Mouse (Mus musculus) hindbrain, embryonic 15.5 days (tissue): Measurements from ENCODE around the gene Smtnl2. TPM values are rescaled to one million over a fixed set of nuclear protein-coding genes. Genes with fewer than 3 reads are reported as not detected.

Experiments used
- ATAC-seq: fragments of 200-750 bp; cut with Nextera tagmentation; 2 replicates; pipeline ENCODE4 v1.8.0; 2017; ENCODE audit warnings: low read depth, moderate number of reproducible peaks, moderate TSS enrichment; ENCODE audit not compliant: low FRiP score
- H3K27ac ChIP-seq: fragments of 300-500 bp; sonication (generic); replicated peaks from 2 replicates; pipeline ENCODE4 v1.5.1; 2015; ENCODE audit warnings: mild to moderate bottlenecking, inconsistent platforms
- H3K27me3 ChIP-seq: fragments of 300-500 bp; sonication (generic); 2 replicates; pipeline ENCODE4 v1.6.1; 2015; ENCODE audit warnings: control low read depth, inconsistent platforms
- H3K36me3 ChIP-seq: fragments of 300-500 bp; sonication (generic); 2 replicates; pipeline ENCODE4 v1.6.1; 2015; ENCODE audit warnings: control low read depth, inconsistent platforms
- H3K4me1 ChIP-seq: fragments of 300-500 bp; sonication (generic); replicated peaks from 2 replicates; pipeline ENCODE4 v1.6.1; 2015; ENCODE audit warnings: control low read depth, inconsistent platforms
- H3K4me2 ChIP-seq: fragments of 300-500 bp; sonication (generic); 2 replicates; pipeline ENCODE4 v1.6.1; 2015; ENCODE audit warnings: moderate library complexity, mild to moderate bottlenecking, inconsistent platforms
- H3K4me3 ChIP-seq: fragments of 300-500 bp; sonication (generic); 2 replicates; pipeline ENCODE4 v1.5.1; 2015; ENCODE audit warnings: mild to moderate bottlenecking, inconsistent platforms
- H3K9ac ChIP-seq: fragments of 300-500 bp; sonication (generic); 2 replicates; pipeline ENCODE4 v1.6.1; 2015; ENCODE audit warnings: inconsistent platforms
- H3K9me3 ChIP-seq: fragments of 300-500 bp; sonication (generic); 2 replicates; pipeline ENCODE4 v1.6.1; 2016; ENCODE audit warnings: control low read depth, inconsistent platforms
- WGBS: fragments of 180-500 bp; shearing (Covaris S2); methylation state at CpG from one replicate; pipeline ENCODE4 v1.1.7; 2015; 5-methylcytosine and 5-hydroxymethylcytosine counted together
- polyA plus RNA-seq: library from polyadenylated mRNA; unstranded; fragments of >200 nt; fragmentation: Nextera tagmentation; extraction: Ambion mirVana; gene quantifications from 2 replicates; pipeline ENCODE4 v1.2.1, GENCODE M21; 2015

Smtnl2 gene
- polyA plus RNA-seq, 1 experiment from 2014 or later = 9.9 TPM

DNA sequence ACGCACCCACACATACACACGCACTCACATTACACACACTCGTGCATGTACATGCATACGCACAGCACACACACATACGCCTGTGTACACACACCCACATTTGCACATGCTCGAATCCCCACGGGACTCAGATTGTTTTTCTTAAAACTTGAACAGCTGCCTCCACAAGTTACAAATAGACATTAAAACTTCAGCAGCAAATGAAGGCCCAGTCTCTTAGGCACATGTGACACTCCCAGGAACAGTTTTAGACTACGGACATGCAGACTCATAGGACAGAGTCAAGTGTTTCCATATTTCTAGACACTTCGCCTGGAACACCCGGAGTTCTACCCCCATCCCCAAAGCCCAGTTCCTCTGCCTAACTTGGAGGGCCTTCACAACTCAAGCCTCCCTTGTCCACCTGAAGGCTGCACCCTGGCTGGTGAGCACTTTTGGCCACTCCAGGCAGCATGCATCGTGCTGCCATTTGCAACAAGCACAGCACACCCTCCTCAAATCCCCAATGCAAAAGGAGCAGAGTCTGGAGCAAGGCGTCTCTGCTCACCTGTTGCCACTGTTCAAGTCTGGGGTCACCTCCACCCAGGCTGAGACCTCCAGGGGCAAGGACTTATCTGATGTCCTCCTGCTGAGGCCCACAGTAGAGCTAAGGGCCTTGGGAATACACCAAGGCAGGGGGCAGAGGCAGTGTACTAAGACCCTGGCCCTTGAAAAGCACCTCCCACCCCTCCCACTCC is 1.7 kb downstream of the Smtnl2 start:
- no peaks in the 10 kb centered on the region for H3K36me3 ChIP-seq
- no peaks in the 10 kb centered on the region for H3K9me3 ChIP-seq
- 80% methylated on average over 12 of the region's 12 CpGs for WGBS
- H3K9ac ChIP-seq = no peak overlapping the region
- no peak for ATAC-seq
- H3K27ac ChIP-seq = no peak overlapping the region
- no peak overlapping the region for H3K4me2 ChIP-seq
- no peak overlapping the region for H3K4me3 ChIP-seq
- H3K4me1 ChIP-seq = peaks cover 16% of the 10 kb centered on the region
- H3K27me3 ChIP-seq = peaks cover 16% of the 10 kb centered on the region; the same call in 1 of the 2 replicates

DNA sequence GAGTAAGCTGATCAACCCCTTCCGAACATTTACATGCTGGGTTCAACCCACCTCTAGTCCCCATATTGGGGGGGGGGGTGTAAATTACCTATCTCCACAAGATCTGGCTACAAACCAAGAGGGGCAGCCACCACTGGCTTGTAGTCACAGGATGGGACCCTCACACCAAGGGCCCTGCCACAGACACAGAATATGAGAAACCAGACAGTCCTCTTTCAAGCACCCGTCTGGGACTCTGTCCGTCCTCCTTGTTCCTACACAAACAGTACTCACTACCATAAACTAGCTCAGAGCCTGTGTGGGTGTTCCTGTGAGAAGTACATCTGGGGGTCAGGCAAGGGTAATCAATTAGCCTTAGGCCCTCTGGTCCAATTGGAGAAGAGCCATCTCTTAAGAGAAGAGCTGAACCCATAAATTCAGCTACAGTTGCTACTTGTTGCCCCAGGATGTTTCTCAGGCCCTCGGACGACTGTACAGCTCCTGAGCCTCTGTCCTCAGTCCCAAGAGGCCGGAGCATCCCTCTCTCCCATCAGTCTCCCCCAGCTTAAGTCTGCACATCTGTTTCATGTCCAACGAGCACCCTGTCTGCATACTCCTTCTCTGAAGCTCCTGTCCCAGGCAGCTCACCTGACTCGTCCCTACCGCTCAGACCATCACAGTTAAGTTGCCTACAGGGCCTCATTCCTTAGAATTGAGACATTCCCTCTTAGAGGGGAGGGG is 2.9 kb downstream of the Smtnl2 start:
- H3K27me3 ChIP-seq = peaks cover 12% of the 10 kb centered on the region; the same call in 1 of the 2 replicates
- no peak for ATAC-seq
- no peak overlapping the region for H3K27ac ChIP-seq
- H3K9ac ChIP-seq = no peak overlapping the region
- peaks cover 16% of the 10 kb centered on the region for H3K4me1 ChIP-seq
- no peaks in the 10 kb centered on the region for H3K9me3 ChIP-seq
- no peak overlapping the region for H3K4me3 ChIP-seq
- H3K36me3 ChIP-seq = no peaks in the 10 kb centered on the region
- H3K4me2 ChIP-seq = no peak overlapping the region
- WGBS = 59% methylated on average over 9 of the region's 9 CpGs

DNA sequence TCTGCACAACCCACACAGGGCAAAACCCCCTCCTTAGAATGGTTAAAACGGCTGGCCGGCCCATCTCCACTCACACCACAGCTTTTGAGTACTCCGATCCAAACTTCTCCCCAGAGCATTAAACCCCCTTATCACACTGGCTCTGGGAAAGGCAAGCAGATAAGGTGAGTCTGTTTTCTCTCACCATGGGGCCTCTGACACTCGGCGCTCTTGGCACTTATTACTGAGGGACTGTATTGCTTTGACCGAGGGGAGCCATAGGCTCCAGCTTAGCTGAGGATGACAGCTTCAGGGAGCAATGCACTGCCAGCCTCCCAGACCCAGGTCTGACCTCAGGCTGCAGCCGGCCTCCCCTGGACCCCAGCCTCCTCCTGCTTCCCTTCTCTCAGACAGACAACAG is 3.9 kb downstream of the Smtnl2 start:
- H3K4me3 ChIP-seq = no peak overlapping the region
- no peaks in the 10 kb centered on the region for H3K9me3 ChIP-seq
- peaks cover 16% of the 10 kb centered on the region for H3K4me1 ChIP-seq
- WGBS = 22% methylated on average over 7 of the region's 7 CpGs
- no peak overlapping the region for H3K4me2 ChIP-seq
- H3K27ac ChIP-seq = no peak overlapping the region
- H3K9ac ChIP-seq = no peak overlapping the region
- H3K27me3 ChIP-seq = peaks cover 3% of the 10 kb centered on the region; the same call in 1 of the 2 replicates
- no peaks in the 10 kb centered on the region for H3K36me3 ChIP-seq
- ATAC-seq = no peak

DNA sequence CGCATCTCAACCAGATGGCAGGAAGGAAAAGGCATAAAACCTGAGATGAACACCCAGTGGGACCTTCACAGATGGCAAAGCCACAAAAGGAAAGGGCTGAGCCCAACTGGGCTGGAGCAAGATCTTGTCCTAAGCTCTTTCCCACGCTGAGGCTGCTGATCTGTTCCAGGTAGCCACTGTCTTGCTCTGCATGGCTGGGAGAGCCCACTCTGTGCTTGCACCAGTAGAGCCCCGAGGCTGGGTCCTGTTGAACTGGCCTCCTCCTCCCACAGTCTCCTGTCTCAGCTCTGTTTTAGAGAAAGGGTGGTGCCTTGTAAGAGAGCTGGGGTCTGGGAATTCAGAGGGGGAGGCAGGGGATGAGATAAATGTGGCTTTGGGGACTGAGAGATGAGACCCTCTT is 4.4 kb downstream of the Smtnl2 start:
- no peak for ATAC-seq
- Histone ChIP-seq H3K9ac (no peak overlapping the region), H3K4me1 (peaks cover 16% of the 10 kb centered on the region), H3K9me3 (no peaks in the 10 kb centered on the region), H3K4me2 (no peak overlapping the region), H3K4me3 (no peak overlapping the region), H3K27me3 (no peaks in the 10 kb centered on the region), H3K36me3 (no peaks in the 10 kb centered on the region), H3K27ac (no peak overlapping the region)
- WGBS = 17% methylated on average over 3 of the region's 3 CpGs

DNA sequence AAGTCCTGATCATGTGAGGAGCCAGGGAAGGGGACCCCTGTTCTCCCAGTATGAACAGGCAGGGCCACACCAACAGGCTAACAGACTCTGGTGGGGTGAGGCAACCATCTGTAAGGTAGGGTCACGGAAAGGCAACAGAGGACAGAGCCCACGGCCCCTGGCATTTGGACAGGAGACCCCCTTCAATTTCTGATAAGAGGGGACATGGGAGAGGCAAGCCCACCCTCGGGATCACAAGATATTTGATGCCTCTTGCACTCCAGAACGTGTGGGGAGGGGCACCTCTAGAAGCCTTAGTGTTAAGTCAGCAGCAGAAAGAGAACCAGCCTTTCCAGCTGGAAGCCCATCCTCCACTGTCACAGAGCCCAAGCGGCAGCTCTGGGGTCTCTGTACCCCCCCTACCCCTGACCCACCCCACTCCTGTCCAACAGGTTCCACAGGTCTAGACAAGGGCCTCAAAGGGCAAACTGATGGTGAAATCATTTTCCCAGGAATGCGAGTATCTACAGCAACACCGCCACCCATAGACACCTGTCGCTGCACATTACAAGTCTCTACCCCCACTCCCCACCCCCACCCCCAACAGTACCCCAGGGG is 5.3 kb downstream of the Smtnl2 start:
- Histone ChIP-seq H3K36me3 (no peaks in the 10 kb centered on the region), H3K4me1 (peaks cover 8% of the 10 kb centered on the region; the same call in 1 of the 2 replicates), H3K4me3 (no peak overlapping the region), H3K4me2 (no peak overlapping the region), H3K27ac (no peak overlapping the region), H3K27me3 (no peaks in the 10 kb centered on the region), H3K9me3 (no peaks in the 10 kb centered on the region), H3K9ac (no peak overlapping the region)
- WGBS = 62% methylated on average over 8 of the region's 8 CpGs
- ATAC-seq = no peak

DNA sequence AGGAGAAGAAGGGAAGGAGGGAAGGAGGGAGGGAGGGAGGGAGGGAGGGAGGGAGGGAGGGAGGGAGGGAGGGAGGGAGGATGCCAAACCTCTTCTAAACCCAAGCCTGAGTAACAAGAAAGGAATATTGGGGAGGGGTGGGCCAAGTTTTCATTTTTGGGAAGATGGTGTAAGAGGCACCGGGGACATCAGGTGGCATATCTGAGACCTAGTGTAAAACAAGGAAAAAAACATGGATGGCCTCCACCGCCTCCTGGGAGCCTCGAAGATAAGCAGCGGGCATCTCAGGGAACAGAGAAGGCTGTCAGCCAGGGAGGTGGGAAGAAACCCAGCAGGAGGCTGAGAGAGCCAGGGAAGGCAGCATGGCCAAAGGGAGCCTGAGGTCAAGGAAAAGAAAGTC is 6.0 kb downstream of the Smtnl2 start:
- WGBS = 67% methylated on average over 4 of the region's 4 CpGs
- H3K36me3 ChIP-seq = no peaks in the 10 kb centered on the region
- ATAC-seq = no peak
- no peak overlapping the region for H3K27ac ChIP-seq
- H3K9me3 ChIP-seq = no peaks in the 10 kb centered on the region
- H3K9ac ChIP-seq = no peak overlapping the region
- H3K27me3 ChIP-seq = no peaks in the 10 kb centered on the region
- H3K4me1 ChIP-seq = peaks cover 2% of the 10 kb centered on the region; the same call in 1 of the 2 replicates
- H3K4me2 ChIP-seq = no peak overlapping the region
- no peak overlapping the region for H3K4me3 ChIP-seq

DNA sequence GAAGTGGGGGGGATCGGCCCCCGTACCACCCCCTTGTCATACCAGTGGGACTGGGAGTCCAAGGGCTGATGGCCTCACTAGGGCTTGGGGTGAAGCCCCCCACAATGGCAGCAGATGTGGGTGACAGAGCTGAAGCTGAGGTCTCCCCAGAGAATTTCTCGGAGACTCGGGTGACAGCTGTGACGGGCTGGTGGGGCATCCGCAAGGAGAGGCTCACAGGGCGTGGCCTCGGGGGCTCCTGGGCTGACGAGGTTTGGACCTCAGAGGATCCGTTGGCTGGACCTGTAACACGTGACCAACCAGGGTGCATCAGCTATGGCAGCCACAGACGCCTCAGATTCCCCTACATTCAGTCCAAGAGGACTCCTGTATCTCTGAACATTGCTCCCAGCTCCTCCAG is 8.5 kb downstream of the Smtnl2 start:
- no peak overlapping the region for H3K4me3 ChIP-seq
- H3K4me1 ChIP-seq = no peaks in the 10 kb centered on the region
- no peak overlapping the region for H3K9ac ChIP-seq
- no peak overlapping the region for H3K27ac ChIP-seq
- no peak overlapping the region for H3K4me2 ChIP-seq
- H3K36me3 ChIP-seq = no peaks in the 10 kb centered on the region
- no peak for ATAC-seq
- no peaks in the 10 kb centered on the region for H3K9me3 ChIP-seq
- 90% methylated on average over 12 of the region's 12 CpGs for WGBS
- no peaks in the 10 kb centered on the region for H3K27me3 ChIP-seq

DNA sequence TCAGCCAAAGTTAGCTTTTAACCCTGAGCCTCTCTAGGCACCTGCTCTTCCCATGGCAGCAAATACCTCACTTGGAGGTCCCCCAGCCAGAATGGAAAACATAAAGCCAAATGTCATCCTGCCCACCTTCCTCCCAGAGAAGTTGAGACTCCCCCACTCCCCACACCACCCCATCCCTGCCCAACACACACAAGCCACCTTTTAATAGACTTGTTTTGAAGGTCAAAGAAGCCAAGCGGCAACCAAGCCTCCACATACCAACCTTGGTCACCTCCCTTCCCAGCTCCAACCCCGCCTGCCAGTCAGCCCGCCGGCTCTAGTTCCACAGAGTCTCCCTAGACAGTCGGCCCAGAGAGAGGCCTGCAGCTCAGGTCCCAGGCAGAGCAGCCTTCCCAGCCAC is 9.5 kb downstream of the Smtnl2 start:
- no peak for ATAC-seq

DNA sequence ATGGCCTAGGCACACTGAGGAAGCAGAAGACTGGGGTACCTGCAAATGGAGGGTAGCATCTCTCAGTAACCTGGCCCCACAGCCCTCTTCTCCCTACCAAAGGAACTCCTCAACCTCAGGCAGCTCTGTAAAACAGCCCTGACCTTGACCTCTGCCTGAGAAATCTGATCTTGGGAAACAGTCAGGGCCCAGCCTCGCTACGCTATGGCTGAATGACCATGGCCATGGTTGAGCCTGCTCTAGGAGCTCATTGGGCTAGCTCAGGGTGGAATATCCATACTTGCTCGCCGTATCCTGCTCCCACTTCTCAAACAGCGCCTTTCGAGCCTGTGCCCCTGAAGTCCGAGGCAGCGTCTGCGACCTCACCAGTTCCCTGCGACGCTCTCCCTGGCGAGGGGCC is 10.4 kb downstream of the Smtnl2 start:
- H3K36me3 ChIP-seq = no peaks in the 10 kb centered on the region
- no peaks in the 10 kb centered on the region for H3K9me3 ChIP-seq
- WGBS = 92% methylated on average over 12 of the region's 12 CpGs
- H3K4me2 ChIP-seq = no peak overlapping the region
- no peak overlapping the region for H3K9ac ChIP-seq
- H3K4me3 ChIP-seq = no peak overlapping the region
- H3K4me1 ChIP-seq = no peaks in the 10 kb centered on the region
- H3K27me3 ChIP-seq = no peaks in the 10 kb centered on the region
- no peak for ATAC-seq
- no peak overlapping the region for H3K27ac ChIP-seq

More for the DNA sequence above, 9.5 kb downstream of the Smtnl2 start:
- no peak overlapping the region for H3K9ac ChIP-seq
- H3K9me3 ChIP-seq = no peaks in the 10 kb centered on the region
- no peaks in the 10 kb centered on the region for H3K36me3 ChIP-seq
- H3K4me2 ChIP-seq = no peak overlapping the region
- no peak overlapping the region for H3K27ac ChIP-seq
- H3K27me3 ChIP-seq = no peaks in the 10 kb centered on the region
- WGBS = 81% methylated on average over 5 of the region's 5 CpGs
- H3K4me3 ChIP-seq = no peak overlapping the region
- no peaks in the 10 kb centered on the region for H3K4me1 ChIP-seq

DNA sequence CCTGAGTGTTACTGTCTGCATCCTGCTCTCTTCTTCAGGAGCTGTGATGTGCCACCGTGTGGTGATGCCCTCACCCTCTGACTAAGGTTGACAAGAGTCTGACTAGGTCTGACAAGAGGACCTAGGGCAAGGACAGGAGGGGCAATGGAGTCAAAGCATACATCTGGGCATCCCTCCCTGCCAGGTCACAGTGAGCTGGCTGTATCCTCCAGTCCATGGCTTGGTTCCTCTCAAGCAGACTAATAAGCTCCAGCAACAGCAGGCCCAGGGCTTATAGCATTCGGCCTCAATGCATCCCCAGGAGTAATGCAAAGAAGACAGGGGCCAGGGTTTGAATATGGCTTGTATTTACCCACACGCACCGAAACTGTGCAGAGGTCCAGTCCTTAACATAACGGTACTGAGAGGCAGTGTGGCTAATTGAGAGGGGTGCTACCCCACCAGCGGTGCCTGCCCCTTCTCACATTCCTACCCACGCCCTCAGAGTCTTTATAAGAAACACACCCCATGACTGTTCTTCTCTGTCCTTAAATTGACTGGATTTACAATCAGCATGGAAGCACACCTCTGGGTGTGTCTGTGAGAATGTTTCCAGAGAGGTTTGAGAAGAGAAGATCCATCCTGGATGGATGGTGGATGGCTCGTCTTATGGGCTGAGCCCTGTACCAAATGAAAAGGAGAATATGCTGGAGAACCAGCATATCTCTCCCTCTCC is 13.5 kb downstream of the Smtnl2 start:
- H3K27ac ChIP-seq = no peak overlapping the region
- H3K36me3 ChIP-seq = no peaks in the 10 kb centered on the region
- no peak overlapping the region for H3K4me3 ChIP-seq
- no peak for ATAC-seq
- no peak overlapping the region for H3K4me2 ChIP-seq
- H3K27me3 ChIP-seq = no peaks in the 10 kb centered on the region
- H3K9ac ChIP-seq = no peak overlapping the region
- H3K4me1 ChIP-seq = peaks cover 5% of the 10 kb centered on the region; the same call in 1 of the 2 replicates
- WGBS = 88% methylated on average over 8 of the region's 8 CpGs
- H3K9me3 ChIP-seq = no peaks in the 10 kb centered on the region

DNA sequence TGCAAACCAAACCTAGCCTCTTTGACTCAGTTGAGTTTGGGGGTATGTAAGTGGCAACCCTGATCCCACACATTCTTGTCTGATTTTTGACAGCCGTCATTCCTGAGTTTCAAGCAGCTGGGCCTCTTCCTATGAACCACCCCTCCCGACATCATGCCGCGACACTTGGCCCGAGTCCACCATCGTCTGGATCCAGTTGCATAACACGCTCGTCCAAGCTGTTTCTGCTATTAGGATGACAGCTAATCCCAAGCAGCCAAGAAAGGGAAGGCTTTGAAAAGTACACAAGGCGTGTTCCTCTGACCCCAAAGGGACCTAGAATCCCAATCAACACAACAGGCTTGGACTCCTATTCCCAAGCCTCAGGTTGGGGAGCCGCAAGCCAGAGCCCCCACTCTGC is 14.4 kb downstream of the Smtnl2 start:
- no peak for ATAC-seq
- Histone ChIP-seq H3K27ac (no peak overlapping the region), H3K4me3 (no peak overlapping the region), H3K36me3 (no peaks in the 10 kb centered on the region), H3K4me1 (peaks cover 5% of the 10 kb centered on the region; the same call in 1 of the 2 replicates), H3K4me2 (no peak overlapping the region), H3K9ac (no peak overlapping the region), H3K9me3 (no peaks in the 10 kb centered on the region), H3K27me3 (no peaks in the 10 kb centered on the region)
- 74% methylated on average over 10 of the region's 10 CpGs for WGBS

DNA sequence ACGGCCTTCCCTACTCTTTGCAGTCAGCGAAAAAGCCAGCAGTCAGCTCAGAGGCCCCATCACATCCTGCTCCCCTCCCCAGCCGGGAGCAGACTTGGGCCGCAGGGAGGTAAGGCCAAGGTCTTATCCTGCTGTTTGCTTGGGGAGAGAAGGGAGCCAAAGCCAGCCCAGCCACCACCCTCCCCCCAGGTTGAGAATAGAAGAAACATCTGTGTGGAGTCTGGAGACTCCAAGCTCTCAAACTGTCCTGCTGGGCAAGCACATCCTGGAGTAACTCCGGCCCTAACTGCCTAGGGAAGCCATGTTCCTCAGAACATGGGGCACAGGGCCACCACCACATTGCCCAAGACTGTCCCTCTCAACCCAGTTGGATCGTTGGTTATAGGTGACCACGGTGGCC is 14.9 kb downstream of the Smtnl2 start:
- WGBS = 87% methylated on average over 7 of the region's 7 CpGs
- Histone ChIP-seq H3K4me1 (peaks cover 5% of the 10 kb centered on the region; the same call in 1 of the 2 replicates), H3K27me3 (no peaks in the 10 kb centered on the region), H3K27ac (no peak overlapping the region), H3K4me3 (no peak overlapping the region), H3K4me2 (no peak overlapping the region), H3K36me3 (no peaks in the 10 kb centered on the region), H3K9me3 (no peaks in the 10 kb centered on the region), H3K9ac (no peak overlapping the region)
- no peak for ATAC-seq
